ENCODE assay signal across 20 mouse cellular contexts in the genomic region with DNA sequence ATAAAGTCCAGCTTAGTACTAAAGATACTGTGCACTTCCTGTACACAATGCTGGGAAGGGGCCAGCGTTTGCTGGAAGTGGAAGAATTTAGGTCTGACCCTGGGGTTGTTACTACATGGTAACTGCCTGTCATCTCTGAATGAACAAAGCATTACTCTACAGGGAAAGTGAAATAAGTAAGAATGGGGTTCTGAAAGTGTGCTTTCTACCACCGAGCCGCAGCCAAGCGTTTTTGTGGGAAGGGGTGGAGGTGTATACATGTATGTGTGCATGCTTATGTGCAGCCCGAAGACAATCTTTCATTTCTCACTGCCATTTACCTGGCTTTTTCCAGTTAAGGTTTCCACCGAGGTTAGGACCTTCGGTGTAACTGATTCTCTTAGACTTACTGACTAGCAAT.
DNase-seq lines count a peak whose midpoint lies in the region; ATAC-seq and TF ChIP-seq lines count a peak whose summit lies in the region.
"Had no signal": no experiment of that assay in that cellular context is flagged by ENCODE, and none has a peak within 500 bp of the region (broad histone marks: within the 10 kb centered on the region; RNA-seq: fewer than 3 reads in every experiment).

No protein-coding gene starts in this region.

- no peaks in the 10 kb centered on the region for H3K27me3 ChIP-seq in kidney, postnatal 0 days (ENCODE audit: insufficient read depth, low read length)
- H3K27me3 ChIP-seq in liver, postnatal 0 days (ENCODE audit: insufficient read depth, low read length) = no peaks in the 10 kb centered on the region
- H3K27me3 ChIP-seq: embryonic facial prominence, embryonic 15.5 days; heart, embryonic 15.5 days; hindbrain, embryonic 13.5 days; intestine, embryonic 15.5 days; midbrain, embryonic 12.5 days had no signal

- no peaks in the 10 kb centered on the region for H3K9me3 ChIP-seq in kidney, postnatal 0 days (replicated peaks; ENCODE audit: low read length)
- no peaks in the 10 kb centered on the region for H3K9me3 ChIP-seq in liver, postnatal 0 days (ENCODE audit: low read length)
- H3K9me3 ChIP-seq: forebrain, embryonic 10.5 days; heart, embryonic 15.5 days; hindbrain, embryonic 13.5 days; intestine, embryonic 15.5 days; midbrain, embryonic 12.5 days had no signal

- TF ChIP-seq EP300 in liver, postnatal 0 days (IDR thresholded peaks at IDR 0.05; ENCODE audit: low read depth) = no peak

- H3K4me1 ChIP-seq in kidney, postnatal 0 days (replicated peaks; ENCODE audit: insufficient read depth, low read length) = no peaks in the 10 kb centered on the region
- peaks cover 18% of the 10 kb centered on the region for H3K4me1 ChIP-seq in olfactory bulb, adult 2 months (ENCODE audit: control insufficient read depth, insufficient read depth, low read length)
- H3K4me1 ChIP-seq in liver, postnatal 0 days (ENCODE audit: insufficient read depth) = no peaks in the 10 kb centered on the region
- H3K4me1 ChIP-seq: forebrain, embryonic 10.5 days; hindbrain, embryonic 13.5 days; intestine, embryonic 15.5 days had no signal

- TF ChIP-seq POLR2A in olfactory bulb, adult 2 months (IDR thresholded peaks at IDR 0.05; ENCODE audit: insufficient read depth, low read depth, low read length) = no peak

- H3K27ac ChIP-seq in kidney, postnatal 0 days = no peak overlapping the region
- 0 out of 2 replicates have a peak overlapping the region, but pooled peaks have one; percentile 21 for H3K27ac ChIP-seq in olfactory bulb, adult 2 months (ENCODE audit: insufficient read depth, low read depth, low read length)
- H3K27ac ChIP-seq in liver, postnatal 0 days (ENCODE audit: low read depth) = no peak overlapping the region
- H3K27ac ChIP-seq: embryonic facial prominence, embryonic 15.5 days; forebrain, embryonic 10.5 days; hindbrain, embryonic 13.5 days; intestine, embryonic 15.5 days; macrophage; midbrain, embryonic 12.5 days had no signal

- no peak overlapping the region for H3K9ac ChIP-seq in kidney, postnatal 0 days (ENCODE audit: low read depth, low read length)
- H3K9ac ChIP-seq in liver, postnatal 0 days (replicated peaks) = no peak overlapping the region
- H3K9ac ChIP-seq: embryonic facial prominence, embryonic 15.5 days; heart, embryonic 15.5 days; hindbrain, embryonic 13.5 days; intestine, embryonic 15.5 days; midbrain, embryonic 12.5 days had no signal

- no peak for TF ChIP-seq CTCF in kidney, postnatal 0 days (IDR thresholded peaks at IDR 0.05; ENCODE audit: low read depth)
- TF ChIP-seq CTCF in olfactory bulb, adult 2 months (IDR thresholded peaks at IDR 0.05; ENCODE audit: insufficient read depth, low read depth, low read length) = no peak
- TF ChIP-seq CTCF in liver, postnatal 0 days (IDR thresholded peaks at IDR 0.05; ENCODE audit: low read depth) = no peak

- ATAC-seq in CD4-positive, CD25-positive, alpha-beta regulatory T cell, adult 4 months = no peak
- no peak for ATAC-seq in kidney, postnatal 0 days (replicated peaks; ENCODE audit: low FRiP score, low read depth)
- ATAC-seq in liver, postnatal 0 days = no peak
- ATAC-seq: intestine, embryonic 15.5 days had no signal

- no peak overlapping the region for H3K4me3 ChIP-seq in kidney, postnatal 0 days (replicated peaks; ENCODE audit: low read depth, low read length)
- H3K4me3 ChIP-seq in olfactory bulb, adult 2 months (ENCODE audit: insufficient read depth, low read depth, low read length) = no peak overlapping the region
- no peak overlapping the region for H3K4me3 ChIP-seq in liver, postnatal 0 days (ENCODE audit: low read depth, low read length)
- H3K4me3 ChIP-seq: embryonic facial prominence, embryonic 15.5 days; forebrain, embryonic 10.5 days; heart, embryonic 15.5 days; hindbrain, embryonic 13.5 days; intestine, embryonic 15.5 days; midbrain, embryonic 12.5 days had no signal

- 59% methylated on average over 7 of the region's 7 CpGs for WGBS in kidney, postnatal 0 days
- 60% methylated on average over 7 of the region's 7 CpGs for WGBS in olfactory bulb, adult 2 months
- 65% methylated on average over 7 of the region's 7 CpGs for WGBS in liver, postnatal 0 days (ENCODE audit: insufficient replicate concordance)

- no peak overlapping the region for H3K4me2 ChIP-seq in kidney, postnatal 0 days (ENCODE audit: low read length)
- H3K4me2 ChIP-seq in liver, postnatal 0 days (ENCODE audit: low read depth, low read length) = no peak overlapping the region
- H3K4me2 ChIP-seq: embryonic facial prominence, embryonic 15.5 days; hindbrain, embryonic 13.5 days; intestine, embryonic 15.5 days; midbrain, embryonic 12.5 days had no signal

- DNase-seq in CD4-positive, CD25-positive, alpha-beta regulatory T cell, adult 2 months (ENCODE audit: low read depth, low spot score) = peak; percentile 43
- peak; percentile 57 for DNase-seq in kidney, postnatal 0 days (ENCODE audit: low spot score)
- no peak for DNase-seq in kidney, adult 9 months
- DNase-seq in testis, postnatal 10 days (ENCODE audit: low spot score) = peak; percentile 25
- DNase-seq in testis, postnatal 14 days (ENCODE audit: low spot score) = no peak
- no peak for DNase-seq in liver, postnatal 0 days
- DNase-seq: cerebellum, postnatal 10 days; gastrocnemius, postnatal 25 days; liver; lung, adult 2 months; retina, postnatal 1 day had no signal

- no peaks in the 10 kb centered on the region for H3K36me3 ChIP-seq in kidney, postnatal 0 days (ENCODE audit: insufficient read depth, low read length)
- H3K36me3 ChIP-seq in liver, postnatal 0 days (replicated peaks; ENCODE audit: insufficient read depth, low read length) = no peaks in the 10 kb centered on the region
- H3K36me3 ChIP-seq: embryonic facial prominence, embryonic 15.5 days; forebrain, embryonic 10.5 days; heart, embryonic 15.5 days; hindbrain, embryonic 13.5 days; intestine, embryonic 15.5 days; midbrain, embryonic 12.5 days had no signal

Comparison
In these comparisons a context has a peak if more than half of its experiments do, and no peak if none do; other contexts are left out.
1. DNase-seq: peak in CD4-positive, CD25-positive, alpha-beta regulatory T cell, adult 2 months (single experiment), kidney, postnatal 0 days (single experiment) and testis, postnatal 10 days (single experiment); none in kidney, adult 9 months (single experiment), testis, postnatal 14 days (single experiment) and liver, postnatal 0 days (single experiment).